Mouse (Mus musculus) olfactory bulb, adult 2 months (tissue): ENCODE data around the gene 6820408C15Rik. TPM values are rescaled to one million over a fixed set of nuclear protein-coding genes. Genes with fewer than 3 reads are reported as not detected.
A peak's percentile ranks its signal among the peaks of the same experiment; 100 is the strongest.
"Not testable (repeated sequence)": the region's sequence is repeated elsewhere in the genome, so short reads cannot be mapped to it uniquely, and the experiment has no call there.

Experiments used
- H3K27ac ChIP-seq: fragments of 200-500 bp; 2 replicates; pipeline ENCODE4 v1.5.1; 2012; ENCODE audit warnings: low read depth, low read length; ENCODE audit not compliant: insufficient read depth
- H3K4me1 ChIP-seq: fragments of 200-500 bp; 2 replicates; pipeline ENCODE4 v1.6.1; 2012; ENCODE audit warnings: low read length; ENCODE audit not compliant: control insufficient read depth, insufficient read depth
- H3K4me3 ChIP-seq: fragments of 200-500 bp; 2 replicates; pipeline ENCODE4 v1.5.1; 2012; ENCODE audit warnings: mild to moderate bottlenecking, low read depth, low read length, moderate library complexity; ENCODE audit not compliant: insufficient read depth
- CTCF ChIP-seq: fragments of 200-500 bp; IDR thresholded peaks from 2 replicates; pipeline ENCODE4 v1.5.1; 2012; ENCODE audit warnings: low read depth, mild to moderate bottlenecking, low read length, moderate library complexity; ENCODE audit not compliant: insufficient read depth
- POLR2A ChIP-seq: fragments of 200-500 bp; IDR thresholded peaks from 2 replicates; pipeline ENCODE4 v1.6.1; 2012; ENCODE audit warnings: mild to moderate bottlenecking, low read depth, low read length, moderate library complexity; ENCODE audit not compliant: insufficient read depth
- WGBS: fragments of 180-500 bp; shearing (Covaris S2); methylation state at CpG from one replicate; pipeline ENCODE4 v1.1.7; 2018; 5-methylcytosine and 5-hydroxymethylcytosine counted together
- polyA plus RNA-seq: library from polyadenylated mRNA; stranded (reverse); fragments of >200 nt; gene quantifications from 2 replicates; pipeline ENCODE4 v1.2.4, GENCODE M21; 2012; ENCODE audit warnings: low replicate concordance; ENCODE audit not compliant: missing spikeins, insufficient read depth, insufficient read length

Gene 6820408C15Rik
- polyA plus RNA-seq, 1 experiment, result not detected

DNA sequence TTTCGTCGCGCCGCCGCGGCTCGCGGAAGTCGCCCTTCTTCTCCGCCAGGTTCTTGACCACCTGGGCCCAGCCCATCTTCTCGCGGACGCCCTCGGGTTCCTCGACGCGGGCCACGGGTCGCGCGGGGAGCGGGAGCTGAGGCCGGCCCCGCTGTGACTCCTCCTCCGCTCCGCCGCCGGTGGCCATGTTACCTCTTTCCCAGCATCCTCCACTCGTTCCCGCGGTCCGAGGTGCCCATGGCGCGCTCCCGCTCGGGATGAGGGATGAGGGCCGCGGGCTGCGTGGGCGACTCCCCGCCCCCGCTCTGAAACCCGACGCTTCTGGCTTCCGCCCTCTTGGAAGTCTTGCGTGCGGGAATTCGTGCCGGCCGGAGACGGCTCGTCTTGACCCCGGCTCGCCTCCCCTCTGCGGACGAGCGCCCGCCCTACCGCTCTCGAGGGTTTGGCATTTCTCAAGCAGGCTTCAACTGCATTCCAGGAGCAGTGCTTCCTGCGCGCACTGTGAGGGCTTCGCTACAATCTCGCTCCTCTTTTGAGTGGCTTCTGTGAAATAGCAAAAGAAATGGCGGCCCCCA is 709 bp upstream of the 6820408C15Rik start, which contains the start of gene Zcchc3:
Gene Zcchc3, minus strand, starts transcription at position 437 of the 575 bp plus-strand sequence.
- Histone ChIP-seq H3K4me1 (peaks cover 21% of the 10 kb centered on the region), H3K4me3 (peak within 1 kb of the TSS; percentile 83), H3K27ac (peak within 1 kb of the TSS; percentile 99)
- WGBS, result under 1% methylated on average over 65 of the region's 65 CpGs
- no peak for TF ChIP-seq CTCF
- TF ChIP-seq POLR2A, result peak; percentile 76

DNA sequence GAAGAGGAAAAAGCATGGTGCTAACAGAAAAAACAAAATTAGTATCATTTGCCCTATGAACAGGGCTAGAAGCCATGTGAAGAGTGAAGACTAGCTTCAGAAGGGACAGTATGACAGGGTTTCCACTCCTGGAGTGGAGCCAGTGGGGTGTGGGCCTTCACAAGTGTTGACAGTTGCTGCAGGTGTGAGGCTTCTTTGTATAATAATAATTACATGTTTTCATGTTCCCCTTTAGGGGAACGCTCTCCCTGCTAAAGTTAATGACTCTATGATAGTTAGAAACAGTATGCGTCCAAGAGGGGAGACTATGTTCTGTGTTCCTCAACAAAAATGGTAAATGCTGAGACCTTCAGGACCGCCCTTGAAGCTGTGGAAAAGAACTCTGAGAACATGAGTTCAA is 399 bp downstream of the 6820408C15Rik start:
- no peak for TF ChIP-seq POLR2A
- TF ChIP-seq CTCF, result no peak
- 0 out of 2 replicates have a peak overlapping the region, but pooled peaks have one; percentile 99 for H3K27ac ChIP-seq
- WGBS, result 54% methylated on average over 3 of the region's 3 CpGs

GRCm38 (mm10) chr2:152427493-152427892 is 12.1 kb downstream of the 6820408C15Rik start:
- TF ChIP-seq CTCF, result no peak
- no peak for TF ChIP-seq POLR2A
- Histone ChIP-seq H3K4me3 (no peak overlapping the region), H3K4me1 (peaks cover 7% of the 10 kb centered on the region; the same call in 1 of the 2 replicates), H3K27ac (no peak overlapping the region)
- 10% methylated on average over 12 of the region's 12 CpGs for WGBS

More for the DNA sequence above, 399 bp downstream of the 6820408C15Rik start:
- H3K4me3 ChIP-seq, result no peak overlapping the region
- H3K4me1 ChIP-seq, result peaks cover 17% of the 10 kb centered on the region

GRCm38 (mm10) chr2:152428481-152428880 is 13.1 kb downstream of the 6820408C15Rik start:
- not testable (repeated sequence) for H3K4me3 ChIP-seq, H3K4me1 ChIP-seq, H3K27ac ChIP-seq
- 83% methylated on average over 2 of the region's 2 CpGs for WGBS

- Histone ChIP-seq H3K27ac (0 out of 2 replicates have a peak overlapping the region, but pooled peaks have one; percentile 8), H3K4me3 (no peak overlapping the region), H3K4me1 (peaks cover 5% of the 10 kb centered on the region)
- TF ChIP-seq POLR2A, result no peak
- TF ChIP-seq CTCF, result no peak
- 50% methylated on average over 7 of the region's 7 CpGs for WGBS
These were observed 21.1 kb downstream of the 6820408C15Rik start for GRCm38 (mm10) chr2:152436405-152436901.

GRCm38 (mm10) chr2:152436983-152437860 is 21.8 kb downstream of the 6820408C15Rik start:
- WGBS, result 5% methylated on average over 23 of the region's 23 CpGs
- H3K4me3 ChIP-seq, result peak overlapping the region; percentile 27
- H3K4me1 ChIP-seq, result peaks cover 5% of the 10 kb centered on the region
- peak overlapping the region; percentile 5; the same call in 1 of the 2 replicates for H3K27ac ChIP-seq
- TF ChIP-seq CTCF, result peak; percentile 93
- no peak for TF ChIP-seq POLR2A

- TF ChIP-seq POLR2A (no peak), CTCF (no peak)
- WGBS, result 97% methylated on average over 1 of the region's 1 CpGs
- H3K4me3 ChIP-seq, result no peak overlapping the region
- H3K4me1 ChIP-seq, result peaks cover 8% of the 10 kb centered on the region
- H3K27ac ChIP-seq, result no peak overlapping the region
These were observed 23.6 kb downstream of the 6820408C15Rik start for GRCm38 (mm10) chr2:152438963-152439362.

- 90% methylated on average over 2 of the region's 2 CpGs for WGBS
- Histone ChIP-seq H3K27ac (no peak overlapping the region), H3K4me3 (no peak overlapping the region), H3K4me1 (peaks cover 8% of the 10 kb centered on the region)
- TF ChIP-seq CTCF, result no peak
- TF ChIP-seq POLR2A, result no peak
These were observed 24.4 kb downstream of the 6820408C15Rik start for GRCm38 (mm10) chr2:152439833-152440232.

GRCm38 (mm10) chr2:152442322-152442721 is 26.9 kb downstream of the 6820408C15Rik start:
- 76% methylated on average over 4 of the region's 4 CpGs for WGBS
- Histone ChIP-seq H3K27ac (no peak overlapping the region), H3K4me1 (peaks cover 10% of the 10 kb centered on the region), H3K4me3 (no peak overlapping the region)
- TF ChIP-seq CTCF (no peak), POLR2A (no peak)
